Comparison of ENCODE assay signal across 8 mouse cellular contexts in the genomic region with DNA sequence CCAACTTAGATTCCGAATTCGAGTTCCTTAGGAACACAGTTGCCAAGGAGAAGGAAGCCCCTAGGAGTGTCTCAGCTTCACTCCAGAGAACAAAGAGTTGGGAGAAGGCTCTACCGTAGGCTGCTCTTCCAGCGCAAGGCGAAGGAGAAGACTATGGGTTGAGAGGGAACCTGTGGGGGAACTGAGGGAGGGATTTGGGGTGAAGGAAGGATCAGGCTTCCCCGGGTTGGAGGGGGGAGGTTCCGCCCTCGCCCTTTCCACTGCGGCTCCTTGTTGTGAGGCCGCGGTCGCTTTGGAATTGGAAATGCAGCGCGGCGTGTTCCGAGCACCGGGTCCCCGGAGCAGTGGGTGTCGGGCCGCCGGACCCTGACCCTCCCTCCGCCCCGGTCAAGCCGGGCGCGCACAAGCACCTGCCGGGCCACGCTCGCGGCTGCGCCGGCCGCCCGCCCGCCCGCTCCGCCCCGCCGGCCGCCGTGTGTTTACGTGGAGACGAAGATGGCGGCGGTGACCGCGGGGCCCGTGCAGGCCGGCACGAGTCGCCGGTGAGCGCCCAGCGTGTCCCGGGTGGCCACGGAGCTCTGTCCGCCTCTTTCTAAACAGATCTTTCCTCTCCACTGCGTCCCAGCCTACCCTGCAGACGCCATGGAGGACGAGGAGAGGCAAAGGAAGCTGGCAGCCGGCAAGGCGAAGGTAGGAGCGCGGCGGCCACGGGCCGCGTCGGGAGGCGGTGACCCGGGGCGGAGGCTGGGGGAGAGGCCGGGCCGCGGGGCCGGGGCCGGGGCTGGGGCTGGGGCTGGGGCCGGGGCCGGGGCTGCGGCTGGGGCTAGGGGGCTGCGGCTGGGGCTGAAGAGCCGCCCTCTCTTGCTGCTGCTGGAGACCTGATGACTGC. TPM values are rescaled to one million over a fixed set of nuclear protein-coding genes. Genes with fewer than 3 reads are reported as not detected.
DNase-seq lines count a peak whose midpoint lies in the region; ATAC-seq and TF ChIP-seq lines count a peak whose summit lies in the region.

A gene (plus strand): TSS at position 254 of the 889 bp plus-strand sequence.

- peak; percentile 45 for DNase-seq in 416B (ENCODE audit: low read depth)
- peak; percentile 51 to 59 for DNase-seq in adrenal gland, postnatal 4 days (ENCODE audit: low spot score in 2 of 2)
- peak; percentile 60 for DNase-seq in heart, adult 8-10 months (ENCODE audit: low spot score)
- DNase-seq in kidney, adult 9 months = peak; percentile 71
- peak; percentile 55 for DNase-seq in midbrain, postnatal 0 days (ENCODE audit: low spot score)
- peak; percentile 36 to 59 for DNase-seq in spleen, postnatal 14 days (ENCODE audit: low spot score in 2 of 2)

- TF ChIP-seq CTCF in midbrain, postnatal 0 days (IDR thresholded peaks at IDR 0.05) = no peak

- peak within 1 kb of the TSS; percentile 97 for H3K9ac ChIP-seq in embryonic facial prominence, embryonic 13.5 days
- peak within 1 kb of the TSS; percentile 86 for H3K9ac ChIP-seq in limb, embryonic 15.5 days
- H3K9ac ChIP-seq in midbrain, postnatal 0 days (replicated peaks; ENCODE audit: low read length, poor library complexity, severe bottlenecking) = peak within 1 kb of the TSS; percentile 99

- H3K36me3 ChIP-seq in embryonic facial prominence, embryonic 13.5 days = no peaks in the 10 kb centered on the region
- H3K36me3 ChIP-seq in limb, embryonic 15.5 days = no peaks in the 10 kb centered on the region
- H3K36me3 ChIP-seq in midbrain, postnatal 0 days (ENCODE audit: insufficient read depth, low read length) = no peaks in the 10 kb centered on the region

- peaks cover 15% of the 10 kb centered on the region for H3K4me1 ChIP-seq in embryonic facial prominence, embryonic 13.5 days
- H3K4me1 ChIP-seq in limb, embryonic 15.5 days = peaks cover 14% of the 10 kb centered on the region
- peaks cover 7% of the 10 kb centered on the region; the same call in 1 of the 2 replicates for H3K4me1 ChIP-seq in midbrain, postnatal 0 days (ENCODE audit: insufficient read depth, low read length)

- H3K27me3 ChIP-seq in embryonic facial prominence, embryonic 13.5 days = no peaks in the 10 kb centered on the region
- no peaks in the 10 kb centered on the region for H3K27me3 ChIP-seq in limb, embryonic 15.5 days
- no peaks in the 10 kb centered on the region for H3K27me3 ChIP-seq in midbrain, postnatal 0 days (ENCODE audit: insufficient read depth, low read length)

- WGBS in embryonic facial prominence, embryonic 13.5 days = under 1% methylated on average over 50 of the region's 82 CpGs
- WGBS in limb, embryonic 15.5 days = under 1% methylated on average over 67 of the region's 82 CpGs
- under 1% methylated on average over 72 of the region's 82 CpGs for WGBS in midbrain, postnatal 0 days

- ATAC-seq in embryonic facial prominence, embryonic 13.5 days (ENCODE audit: insufficient number of reproducible peaks, insufficient read depth, low FRiP score, low TSS enrichment, low read depth) = peak; percentile 82
- ATAC-seq in limb, embryonic 15.5 days (ENCODE audit: insufficient number of reproducible peaks, low FRiP score, low TSS enrichment, low read depth) = peak; percentile 79
- ATAC-seq in midbrain, postnatal 0 days (ENCODE audit: low FRiP score) = peak; percentile 82

- peak within 1 kb of the TSS; percentile 92 for H3K27ac ChIP-seq in embryonic facial prominence, embryonic 13.5 days
- H3K27ac ChIP-seq in limb, embryonic 15.5 days = peak within 1 kb of the TSS; percentile 91
- peak within 1 kb of the TSS; percentile 99 for H3K27ac ChIP-seq in midbrain, postnatal 0 days (ENCODE audit: low read depth, low read length)

- peak within 1 kb of the TSS; percentile 69 for H3K4me2 ChIP-seq in embryonic facial prominence, embryonic 13.5 days
- peak within 1 kb of the TSS; percentile 72 for H3K4me2 ChIP-seq in limb, embryonic 15.5 days
- H3K4me2 ChIP-seq in midbrain, postnatal 0 days (ENCODE audit: low read depth, low read length, poor library complexity, severe bottlenecking) = peak within 1 kb of the TSS; percentile 70

- H3K9me3 ChIP-seq in embryonic facial prominence, embryonic 13.5 days = no peaks in the 10 kb centered on the region
- no peaks in the 10 kb centered on the region for H3K9me3 ChIP-seq in limb, embryonic 15.5 days
- H3K9me3 ChIP-seq in midbrain, postnatal 0 days (ENCODE audit: low read length) = no peaks in the 10 kb centered on the region

- peak within 1 kb of the TSS; percentile 83 for H3K4me3 ChIP-seq in embryonic facial prominence, embryonic 13.5 days
- peak within 1 kb of the TSS; percentile 81 for H3K4me3 ChIP-seq in limb, embryonic 15.5 days
- peak within 1 kb of the TSS; percentile 96 for H3K4me3 ChIP-seq in midbrain, postnatal 0 days (ENCODE audit: low read depth, low read length)

RNA-seq across cellular contexts. Expression of the gene that starts here (rescaled TPM):
- total RNA-seq in adrenal gland, postnatal 4 days (2021) = 10 to 100 TPM; 79.4 to 81.4 TPM
- 167 and 170 TPM in 2 replicates for polyA plus RNA-seq in embryonic facial prominence, embryonic 13.5 days (2015; fragmentation: Nextera tagmentation; extraction: Ambion mirVana)
- total RNA-seq in heart, adult 8-10 months (2022) = 10 to 100 TPM; 40.7 to 52.6 (median 49.2) TPM
- polyA plus RNA-seq in limb, embryonic 15.5 days (2015; fragmentation: Nextera tagmentation; extraction: Ambion mirVana) = 139 and 141 TPM in 2 replicates
- 43.6 and 81.4 TPM in 2 replicates for total RNA-seq in midbrain, postnatal 0 days (2014; rRNA removed)
- 247 and 284 TPM in 2 replicates for polyA plus RNA-seq in midbrain, postnatal 0 days (2015; fragmentation: Nextera tagmentation; extraction: Ambion mirVana)

Comparison
In these comparisons a context has a peak if more than half of its experiments do, and no peak if none do; other contexts are left out.
1. Peak in every context shown above with its lines: DNase-seq, ATAC-seq, H3K4me3 ChIP-seq and H3K27ac ChIP-seq.